Mouse (Mus musculus): ENCODE results near the gene Jarid2.

The Jarid2 gene

GRCm38 (mm10) chr13:44781126-44781525 lies 51.9 kb downstream of the Jarid2 start:
- DNase-seq (ENCODE audit: low spot score): no peak

DNA sequence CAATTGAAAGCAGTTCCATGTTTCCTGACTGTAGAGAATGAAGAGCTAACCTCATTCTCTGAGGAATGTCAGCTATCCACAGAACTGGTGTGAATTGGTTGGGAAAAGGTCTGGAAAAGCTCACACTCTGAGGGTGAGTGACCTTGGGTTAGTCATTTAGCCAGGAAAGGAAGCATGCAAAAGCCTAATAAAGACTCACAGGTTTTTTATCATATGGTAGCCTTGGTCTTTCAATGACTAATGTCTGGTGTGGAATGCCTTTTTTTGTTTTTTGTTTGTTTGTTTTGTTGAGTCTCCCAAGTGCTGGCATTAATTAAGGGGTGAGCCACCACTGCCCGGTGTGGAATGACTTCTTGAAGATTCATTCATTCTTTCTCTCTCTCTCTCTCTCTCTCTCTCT lies 55.3 kb downstream of the Jarid2 start:
- DNase-seq (ENCODE audit: low spot score): no peak

- peak; percentile 13 for DNase-seq (ENCODE audit: low spot score)
Measured at GRCm38 (mm10) chr13:44786291-44786690, 57.0 kb downstream of the Jarid2 start.

GRCm38 (mm10) chr13:44788352-44789125 lies 59.3 kb downstream of the Jarid2 start:
- no peak for DNase-seq (ENCODE audit: low spot score)

- no peak for DNase-seq (ENCODE audit: low spot score)
Measured at GRCm38 (mm10) chr13:44789982-44790381, 60.7 kb downstream of the Jarid2 start.

- no peak for DNase-seq (ENCODE audit: low spot score)
Measured at GRCm38 (mm10) chr13:44792361-44792892, 63.2 kb downstream of the Jarid2 start.

GRCm38 (mm10) chr13:44795891-44796290 lies 66.6 kb downstream of the Jarid2 start:
- DNase-seq (ENCODE audit: low spot score): no peak

- no peak for DNase-seq (ENCODE audit: low spot score)
Measured at GRCm38 (mm10) chr13:44796775-44797174, 67.5 kb downstream of the Jarid2 start.

DNA sequence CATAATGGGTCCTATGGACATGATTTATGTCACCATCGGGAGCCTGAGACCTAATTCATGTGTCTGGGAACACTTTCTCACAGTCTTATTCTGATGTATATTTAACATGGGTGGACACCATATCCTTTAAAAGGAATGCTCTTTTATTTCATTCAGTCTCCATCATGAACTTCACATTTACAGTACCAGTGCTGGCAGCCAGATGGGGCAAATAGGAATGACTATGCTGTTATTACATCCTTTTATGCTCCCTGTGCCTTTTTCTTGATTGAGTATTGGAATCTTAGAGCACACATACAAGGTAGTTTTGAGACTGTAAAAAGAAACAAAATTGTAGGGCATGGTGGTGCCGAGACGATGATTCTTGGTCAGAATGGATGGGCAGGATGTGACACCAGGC lies 69.0 kb downstream of the Jarid2 start:
- DNase-seq (ENCODE audit: low spot score): no peak

GRCm38 (mm10) chr13:44799166-44799565 lies 69.9 kb downstream of the Jarid2 start:
- no peak for DNase-seq (ENCODE audit: low spot score)

DNA sequence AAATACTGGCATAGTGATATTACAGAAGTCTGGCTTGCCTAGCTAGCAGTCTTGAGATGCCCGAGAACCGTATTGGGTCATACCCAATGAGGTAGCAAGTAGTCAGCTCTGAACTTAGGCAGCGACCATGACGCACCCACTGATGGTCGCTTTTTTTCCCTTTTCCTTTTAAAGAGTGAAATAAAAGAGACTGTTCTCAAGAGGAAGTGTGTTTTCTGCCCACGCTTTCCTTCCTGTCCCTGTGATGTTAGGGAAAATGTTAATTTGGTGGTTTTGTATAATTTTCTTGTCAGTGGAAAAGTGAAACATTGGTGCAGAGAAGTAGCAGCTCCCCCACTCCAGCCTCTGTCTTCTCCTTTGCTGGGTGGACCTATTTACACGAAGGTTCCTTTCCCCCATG lies 70.8 kb downstream of the Jarid2 start:
- no peak for DNase-seq (ENCODE audit: low spot score)

GRCm38 (mm10) chr13:44804876-44805275 lies 75.6 kb downstream of the Jarid2 start:
- DNase-seq (ENCODE audit: low spot score): no peak

DNA sequence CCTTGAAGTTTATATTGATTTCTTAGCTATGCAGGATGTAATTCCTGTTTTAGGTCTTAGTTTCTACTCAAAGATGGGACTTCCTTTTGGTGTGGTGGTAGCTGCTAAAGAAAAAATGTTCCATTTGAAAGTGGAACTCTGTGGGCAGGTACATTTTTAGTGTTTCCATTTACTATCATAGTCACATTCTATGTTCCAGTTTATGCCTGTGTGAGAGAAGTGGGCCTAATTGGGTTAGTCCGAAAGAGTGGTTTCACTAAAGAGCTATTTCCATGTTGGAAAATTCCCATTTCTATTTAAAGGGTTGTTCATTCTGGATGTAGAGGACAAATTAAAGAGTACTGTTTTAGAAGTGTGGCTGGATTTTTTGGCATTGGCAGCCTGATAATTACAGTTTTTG lies 79.0 kb downstream of the Jarid2 start:
- no peak for DNase-seq (ENCODE audit: low spot score)

- DNase-seq (ENCODE audit: low spot score): no peak
Measured at GRCm38 (mm10) chr13:44811021-44811420, 81.7 kb downstream of the Jarid2 start.

DNA sequence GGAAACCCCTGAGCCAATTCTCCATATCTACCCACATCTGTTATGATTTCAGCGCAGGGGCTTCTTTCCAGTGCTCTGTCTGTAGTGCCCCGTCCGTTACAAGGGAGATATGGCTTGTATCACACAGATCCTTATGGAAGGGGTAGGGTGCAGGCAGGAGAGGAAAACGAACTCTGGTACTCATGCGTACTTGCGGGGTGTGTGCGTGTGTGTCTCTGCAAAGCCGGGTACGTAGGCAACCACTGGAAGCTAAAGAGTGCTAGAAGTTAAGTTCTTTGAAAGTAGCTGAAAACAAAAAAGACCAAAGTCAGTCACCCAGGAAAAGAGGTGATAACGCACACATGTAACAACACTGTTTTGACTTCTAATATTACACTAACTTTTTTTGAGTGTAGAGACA lies 82.3 kb downstream of the Jarid2 start:
- DNase-seq (ENCODE audit: low spot score): no peak

GRCm38 (mm10) chr13:44812381-44812780 lies 83.1 kb downstream of the Jarid2 start:
- no peak for DNase-seq (ENCODE audit: low spot score)

DNA sequence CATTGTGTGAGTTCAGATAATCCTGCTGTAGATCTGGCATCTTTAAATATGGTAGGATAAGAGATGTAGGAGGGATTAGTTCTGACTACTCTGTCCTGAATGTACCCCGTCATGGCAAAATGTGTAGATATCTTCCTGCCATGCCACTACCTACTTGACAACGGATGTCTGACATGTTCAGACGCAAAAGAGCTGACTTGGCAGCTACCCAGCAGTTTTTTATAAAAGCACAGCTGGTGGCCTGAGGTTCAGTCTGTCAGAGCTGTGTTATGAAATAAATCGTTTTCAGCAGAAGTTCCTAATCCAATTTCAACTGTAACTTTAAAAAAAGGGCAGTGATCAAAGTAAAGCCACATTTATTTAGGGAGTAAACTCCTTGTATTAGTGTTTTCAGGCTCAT lies 90.1 kb downstream of the Jarid2 start:
- no peak for DNase-seq (ENCODE audit: low spot score)

GRCm38 (mm10) chr13:44822578-44822977 lies 93.3 kb downstream of the Jarid2 start:
- DNase-seq (ENCODE audit: low spot score): no peak

DNA sequence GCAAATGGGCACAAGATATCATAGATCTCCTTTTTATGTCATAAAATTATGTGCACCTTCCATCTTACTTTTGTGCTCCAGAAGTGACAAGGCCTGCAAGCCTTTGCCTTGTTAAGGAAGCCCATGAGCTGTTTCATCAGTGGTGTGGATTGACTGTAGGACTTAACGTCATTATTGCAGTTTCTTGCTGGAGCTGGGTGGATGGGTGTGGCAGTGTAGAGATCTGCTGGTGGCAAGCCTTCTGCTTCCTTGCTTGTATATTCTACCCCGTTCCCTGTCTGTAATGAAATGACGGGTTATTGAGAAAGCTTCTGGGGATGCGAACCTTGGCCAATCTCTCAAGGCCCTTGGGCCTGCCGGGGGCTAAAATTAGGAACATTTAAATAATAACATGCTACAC lies 99.6 kb downstream of the Jarid2 start:
- no peak for DNase-seq (ENCODE audit: low spot score)

GRCm38 (mm10) chr13:44832104-44832503 lies 102.8 kb downstream of the Jarid2 start:
- DNase-seq (ENCODE audit: low spot score): no peak

DNA sequence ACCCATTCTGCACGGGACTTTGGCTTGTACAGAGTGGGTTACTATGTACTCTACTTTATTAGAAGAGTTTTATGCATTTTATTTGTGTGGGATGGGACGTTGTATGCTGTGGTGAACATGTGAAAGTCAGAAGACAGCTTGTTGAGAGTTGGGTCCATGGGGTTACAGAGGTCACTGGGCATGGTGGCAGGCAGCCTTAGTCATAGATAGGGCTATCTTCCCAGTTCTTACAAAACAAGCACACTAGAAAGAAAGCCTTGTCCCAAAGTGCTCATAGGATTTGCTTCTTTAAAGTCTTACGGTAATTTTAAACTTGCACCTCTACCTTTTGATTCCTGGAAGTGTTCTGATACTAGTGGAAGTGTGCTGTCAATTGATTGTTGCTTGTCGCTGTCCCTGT lies 103.6 kb downstream of the Jarid2 start:
- DNase-seq (ENCODE audit: low spot score): no peak

DNA sequence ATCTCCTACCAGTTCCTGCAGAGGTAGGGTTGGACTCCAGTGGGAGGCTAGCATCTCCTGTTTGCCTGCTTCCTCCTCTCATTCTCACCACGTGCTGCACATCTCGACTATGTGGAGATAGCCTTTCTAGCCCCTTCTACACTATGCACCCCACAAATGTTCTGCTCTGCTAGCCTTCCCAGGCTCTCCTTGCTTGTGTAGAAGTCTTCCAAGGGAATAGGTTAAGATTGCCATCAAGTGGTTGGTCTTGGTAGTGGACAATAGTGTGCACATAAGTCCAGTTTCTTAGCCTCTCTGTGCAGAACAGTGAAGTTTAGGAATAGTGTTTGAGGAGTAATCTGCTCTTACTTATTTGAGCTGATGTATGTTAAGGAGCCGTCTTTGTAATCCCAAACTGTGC lies 104.1 kb downstream of the Jarid2 start:
- DNase-seq (ENCODE audit: low spot score): no peak

DNA sequence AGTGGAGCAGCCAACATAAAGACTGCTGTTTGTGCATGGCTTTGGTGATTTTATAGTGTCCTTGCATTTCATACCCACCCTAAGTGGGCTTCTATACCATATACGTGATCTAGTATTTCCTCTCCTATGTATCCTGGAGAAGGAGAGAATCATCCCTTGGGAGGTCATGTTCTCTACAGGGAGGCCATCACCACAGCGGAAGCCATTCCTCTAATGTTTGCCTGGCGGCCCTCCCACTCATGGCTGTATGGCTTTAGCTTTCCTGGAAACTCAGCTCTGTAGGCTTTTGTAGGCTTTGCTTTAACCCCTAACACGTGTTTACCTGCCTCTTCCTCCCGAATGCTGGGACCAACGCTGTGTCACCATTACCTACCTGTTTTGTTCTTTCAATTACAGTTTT lies 108.2 kb downstream of the Jarid2 start:
- DNase-seq (ENCODE audit: low spot score): no peak
